Mouse (Mus musculus) fibroblast of lung, adult 2 months (primary cell): ENCODE data around the gene Cfap99.
A peak's percentile ranks its signal among the peaks of the same experiment; 100 is the strongest.

Source experiments
- DNase-seq: peaks from one replicate; pipeline ENCODE4 v3.0.0-alpha.2; 2011; ENCODE audit warnings: low read depth

The Cfap99 gene

GRCm38 (mm10) chr5:34288154-34288716 lies at the start of gene Cfap99, which contains the start of gene Zfyve28:
Cfap99 (plus strand) TSS chr5:34288600.
Zfyve28 (minus strand) TSS chr5:34288449.
- peak; percentile 35 for DNase-seq

- peak; percentile 74 for DNase-seq
Measured at GRCm38 (mm10) chr5:34242224-34242963, 46.0 kb upstream of the Cfap99 start.

- DNase-seq: no peak
Measured at GRCm38 (mm10) chr5:34243062-34243461, 45.3 kb upstream of the Cfap99 start.

GRCm38 (mm10) chr5:34246443-34246842 lies 42.0 kb upstream of the Cfap99 start:
- no peak for DNase-seq

GRCm38 (mm10) chr5:34249132-34249531 lies 39.3 kb upstream of the Cfap99 start:
- no peak for DNase-seq

- no peak for DNase-seq
Measured at GRCm38 (mm10) chr5:34250090-34250489, 38.3 kb upstream of the Cfap99 start.

- no peak for DNase-seq
Measured at GRCm38 (mm10) chr5:34251794-34252193, 36.6 kb upstream of the Cfap99 start.

DNA sequence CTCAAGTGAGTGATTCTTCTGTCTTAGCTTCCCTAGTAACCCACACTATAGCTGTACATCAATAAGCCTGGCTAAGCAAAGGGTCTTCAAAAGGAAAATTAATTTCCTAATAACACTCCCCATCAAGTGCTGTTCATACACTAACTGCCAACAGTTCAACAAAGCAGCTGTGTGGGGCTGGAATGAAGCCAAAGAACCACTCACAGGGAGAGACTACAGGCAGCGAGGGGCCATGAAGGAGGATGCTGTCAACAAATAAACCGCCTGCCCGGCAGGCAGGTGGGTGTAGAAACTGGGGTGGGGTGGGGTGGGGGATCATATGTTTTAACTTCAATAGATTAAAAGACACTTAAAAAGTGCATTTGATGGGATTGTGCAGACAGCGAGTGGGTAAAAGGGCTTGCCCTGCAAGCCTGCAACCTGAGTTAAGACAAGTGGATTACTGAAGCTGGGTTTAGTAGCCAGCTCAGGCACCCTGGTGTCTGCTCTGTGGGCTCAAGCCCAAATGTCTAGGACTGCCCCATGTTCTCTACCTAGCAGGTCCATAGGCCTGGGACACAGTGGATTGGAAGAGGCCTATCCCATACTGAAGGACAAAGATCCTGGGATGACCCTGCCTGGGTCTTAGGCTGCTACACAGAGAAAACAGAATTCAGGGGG lies 36.0 kb upstream of the Cfap99 start:
- DNase-seq: no peak

DNA sequence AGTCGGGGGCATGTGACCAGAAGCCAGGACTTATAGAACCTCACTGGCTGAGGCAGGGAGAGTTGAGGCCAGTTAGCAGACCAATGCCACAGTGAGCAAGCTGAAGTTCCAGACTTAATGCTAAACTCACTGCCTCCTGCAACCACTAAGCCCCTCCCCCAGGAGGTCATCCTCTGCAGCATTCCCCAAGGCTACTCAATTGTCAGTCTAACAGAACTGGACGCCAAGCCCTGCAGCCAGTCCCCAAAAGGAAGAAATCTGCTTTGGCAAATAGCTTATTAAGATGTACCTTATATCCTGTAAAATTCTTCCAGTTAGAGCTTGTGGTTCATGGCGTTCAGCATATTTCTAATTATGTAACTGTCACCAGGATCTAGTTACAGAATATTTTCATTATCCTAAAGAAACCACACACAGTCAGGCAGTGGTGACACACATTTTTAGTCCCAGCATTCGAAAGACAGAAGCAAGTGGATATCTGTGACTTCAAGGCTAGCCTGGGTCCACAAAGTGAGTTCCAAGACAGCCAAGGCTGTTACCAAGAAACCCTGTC lies 35.4 kb upstream of the Cfap99 start:
- DNase-seq: no peak

- DNase-seq: no peak
Measured at GRCm38 (mm10) chr5:34254309-34254708, 34.1 kb upstream of the Cfap99 start.

DNA sequence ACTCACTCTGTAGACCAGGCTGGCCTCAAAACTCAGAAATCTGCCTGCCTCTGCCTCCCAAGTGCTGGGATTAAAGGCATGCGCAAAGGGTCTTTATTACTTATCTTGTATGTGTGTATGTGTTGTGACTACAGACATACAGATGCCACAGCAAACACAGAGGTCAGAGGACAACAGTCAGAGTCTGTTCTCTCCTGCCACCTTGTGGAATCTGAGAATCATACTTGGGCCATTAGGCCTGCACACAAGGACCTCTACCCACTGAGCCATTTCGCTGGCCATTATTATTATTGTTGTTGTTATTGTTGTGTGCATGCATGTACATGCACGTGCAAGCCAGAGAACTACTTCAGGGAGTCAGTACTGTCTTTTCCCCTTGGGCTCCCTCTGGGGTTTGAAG lies 33.2 kb upstream of the Cfap99 start:
- DNase-seq: no peak

DNA sequence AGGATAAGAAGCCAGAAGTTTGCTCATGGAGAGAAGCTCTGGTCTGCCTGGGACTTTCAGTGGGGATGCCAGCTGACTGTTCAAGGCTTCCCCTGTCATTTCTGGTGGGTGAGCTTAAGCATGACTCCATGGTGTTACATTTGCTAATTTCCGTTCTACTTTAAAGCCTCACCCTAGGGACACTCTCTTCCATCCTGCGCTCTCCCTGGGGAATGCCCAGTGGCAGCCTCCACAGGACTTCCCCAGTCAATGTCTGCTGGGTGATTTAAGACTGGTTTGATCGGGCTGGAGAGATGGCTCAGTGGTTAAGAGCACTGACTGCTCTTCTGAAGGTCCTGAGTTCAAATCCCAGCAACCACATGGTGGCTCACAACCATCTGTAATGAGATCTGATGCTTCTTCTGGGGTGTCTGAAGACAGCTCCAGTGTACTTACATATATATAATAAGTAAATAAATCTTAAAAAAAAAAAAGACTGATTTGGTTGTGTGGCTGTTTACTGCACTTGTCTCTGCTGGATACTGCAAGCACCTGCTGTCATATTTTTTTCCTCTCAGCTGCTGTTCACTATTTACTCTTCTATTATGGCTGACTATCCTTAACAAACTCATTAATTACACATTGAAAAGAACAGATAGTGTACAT lies 29.1 kb upstream of the Cfap99 start:
- no peak for DNase-seq

DNA sequence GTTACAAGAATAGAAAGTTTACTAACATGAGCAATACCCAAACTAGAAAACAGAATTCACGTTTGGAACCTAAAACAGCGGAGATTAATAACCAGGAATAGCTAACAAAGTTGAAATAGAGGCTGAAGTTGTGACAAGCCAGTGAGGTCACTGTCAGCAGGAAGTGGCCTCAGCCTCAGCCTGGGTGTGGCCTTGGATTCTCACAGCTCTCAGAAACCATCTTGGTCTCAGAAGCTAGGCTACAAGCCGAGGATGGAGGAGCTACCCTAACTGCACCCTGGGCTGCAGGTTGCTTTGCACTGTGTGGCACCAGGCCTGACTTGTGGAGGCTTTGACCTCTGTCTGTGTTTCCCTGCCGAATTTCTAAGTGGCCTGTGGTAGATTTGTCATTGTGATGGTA lies 22.3 kb upstream of the Cfap99 start:
- no peak for DNase-seq

DNA sequence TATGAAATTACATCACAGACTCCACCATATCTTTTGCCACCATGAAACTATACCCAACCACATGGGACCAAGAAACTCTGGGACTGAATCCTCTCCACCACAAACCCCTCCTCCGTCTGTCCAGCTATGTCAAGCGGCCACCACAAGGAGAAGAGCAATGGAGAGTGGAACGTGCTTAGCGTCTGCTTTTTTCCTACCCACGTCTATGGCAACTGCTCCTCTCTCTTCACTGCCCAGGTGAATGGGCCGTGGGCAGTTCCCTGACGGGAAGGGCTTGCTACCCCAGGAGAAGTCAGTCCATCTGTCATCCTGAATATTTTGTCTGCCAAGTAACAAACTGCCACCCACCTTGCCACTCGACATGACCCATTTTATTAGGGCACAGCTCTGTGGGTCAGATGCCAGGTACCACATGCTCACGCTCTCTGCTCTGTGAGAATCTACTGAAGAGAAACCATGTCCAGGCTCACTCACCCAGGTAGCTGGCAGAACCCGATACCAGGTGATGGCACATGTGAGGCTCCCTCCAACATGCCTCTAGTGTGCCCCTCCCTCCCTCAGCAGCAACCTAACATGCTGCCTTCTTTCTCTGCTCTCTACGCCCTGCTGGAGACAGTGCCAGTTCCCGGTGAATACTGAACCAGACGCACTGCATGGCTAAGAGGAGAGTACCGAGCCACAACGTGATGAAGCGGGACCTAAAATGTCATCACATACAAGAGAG lies 19.0 kb upstream of the Cfap99 start:
- no peak for DNase-seq

- no peak for DNase-seq
Measured at GRCm38 (mm10) chr5:34269921-34270465, 18.4 kb upstream of the Cfap99 start.

GRCm38 (mm10) chr5:34271743-34272142 lies 16.7 kb upstream of the Cfap99 start:
- DNase-seq: no peak

DNA sequence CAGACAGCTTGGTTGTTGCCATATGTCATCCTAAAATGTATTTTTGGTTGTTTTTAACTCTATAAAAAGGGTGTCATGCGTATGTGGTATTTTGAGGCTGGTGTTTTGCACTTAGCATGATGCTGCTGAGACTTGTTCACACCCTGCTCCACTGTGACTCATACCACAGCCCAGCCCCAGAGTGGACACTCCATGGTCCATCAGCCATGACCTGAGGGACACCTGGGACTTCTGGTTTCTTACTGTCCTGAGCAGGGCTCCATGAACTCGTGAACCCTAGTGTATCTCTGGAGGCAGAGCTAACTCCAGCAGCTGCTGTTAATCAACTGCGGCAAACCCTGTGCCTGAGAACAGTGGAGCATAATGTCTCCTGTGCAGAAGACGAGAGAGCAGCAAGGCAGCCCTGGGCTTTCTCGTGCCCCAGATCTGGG lies 15.1 kb upstream of the Cfap99 start:
- DNase-seq: no peak

- no peak for DNase-seq
Measured at GRCm38 (mm10) chr5:34274268-34274667, 14.1 kb upstream of the Cfap99 start.

GRCm38 (mm10) chr5:34274676-34275293 lies 13.6 kb upstream of the Cfap99 start:
- DNase-seq: no peak

- peak; percentile 67 for DNase-seq
Measured at GRCm38 (mm10) chr5:34276191-34276590, 12.2 kb upstream of the Cfap99 start.

DNA sequence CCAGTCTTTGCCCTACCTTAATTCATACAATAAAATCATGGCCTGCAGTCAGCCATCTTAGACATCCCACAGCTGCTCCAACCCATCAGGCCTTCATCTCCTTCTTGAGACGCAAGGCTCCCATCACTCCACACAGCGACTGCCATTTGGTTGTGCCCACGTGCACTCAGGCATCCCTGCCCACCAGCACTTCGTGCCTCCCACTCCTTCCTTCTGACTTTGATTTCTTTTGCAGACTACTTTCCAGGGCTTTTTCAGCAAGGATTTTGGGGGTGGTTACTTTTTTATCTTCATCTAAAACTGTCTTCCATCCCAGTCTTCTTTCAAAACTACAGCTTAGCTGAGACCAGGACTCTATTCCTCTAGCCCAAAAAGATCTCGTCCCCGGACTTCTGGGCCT lies 11.7 kb upstream of the Cfap99 start:
- no peak for DNase-seq
